Mouse (Mus musculus) ovary, adult 18-20 months (tissue): ENCODE results near the gene Ankzf1.
A peak's percentile ranks its signal among the peaks of the same experiment; 100 is the strongest.

Source experiments
- DNase-seq: peaks from one replicate; pipeline ENCODE4 v3.0.0; 2022; ENCODE audit warnings: low spot score, mixed read lengths

The Ankzf1 gene

GRCm38 (mm10) chr1:75191622-75192402 is at the start of gene Ankzf1, which contains the start of gene Atg9a:
Gene Ankzf1, plus strand, starts transcription at chr1:75192151.
Gene Atg9a, minus strand, starts transcription at chr1:75192196.
- peak; percentile 98 for DNase-seq

- DNase-seq = peak; percentile 91
Observed at GRCm38 (mm10) chr1:75142301-75143261, 49.4 kb upstream of the Ankzf1 start, which contains the start of the genes Cnppd1 and Retreg2. Gene Cnppd1, minus strand, starts transcription at chr1:75142711. Gene Retreg2, plus strand, starts transcription at chr1:75142778.

- no peak for DNase-seq
Observed at GRCm38 (mm10) chr1:75145589-75145988, 46.4 kb upstream of the Ankzf1 start.

- DNase-seq = no peak
Observed at GRCm38 (mm10) chr1:75147411-75148135, 44.4 kb upstream of the Ankzf1 start.

GRCm38 (mm10) chr1:75148727-75149126 is 43.2 kb upstream of the Ankzf1 start:
- no peak for DNase-seq

- no peak for DNase-seq
Observed at GRCm38 (mm10) chr1:75155837-75156236, 36.1 kb upstream of the Ankzf1 start.

- DNase-seq = no peak
Observed at GRCm38 (mm10) chr1:75158990-75159389, 33.0 kb upstream of the Ankzf1 start.

- DNase-seq = no peak
Observed at GRCm38 (mm10) chr1:75159540-75160255, 32.3 kb upstream of the Ankzf1 start.

GRCm38 (mm10) chr1:75160256-75160617 is 31.7 kb upstream of the Ankzf1 start:
- DNase-seq = no peak

- no peak for DNase-seq
Observed at GRCm38 (mm10) chr1:75168093-75168471, 23.9 kb upstream of the Ankzf1 start.

GRCm38 (mm10) chr1:75168472-75169464 is 23.2 kb upstream of the Ankzf1 start, which contains the start of gene Zfand2b:
Gene Zfand2b, plus strand, starts transcription at chr1:75168646.
- peak; percentile 95 for DNase-seq

GRCm38 (mm10) chr1:75179334-75180104 is 12.4 kb upstream of the Ankzf1 start:
- no peak for DNase-seq

- peak; percentile 80 for DNase-seq
Observed at GRCm38 (mm10) chr1:75180105-75180590, 11.8 kb upstream of the Ankzf1 start, which contains the start of gene Abcb6. Gene Abcb6, minus strand, starts transcription at chr1:75180392.

GRCm38 (mm10) chr1:75180741-75181140 is 11.2 kb upstream of the Ankzf1 start:
- DNase-seq = no peak

- no peak for DNase-seq
Observed at GRCm38 (mm10) chr1:75181377-75181870, 10.5 kb upstream of the Ankzf1 start.

GRCm38 (mm10) chr1:75182160-75182559 is 9.8 kb upstream of the Ankzf1 start:
- no peak for DNase-seq

GRCm38 (mm10) chr1:75185495-75185894 is 6.5 kb upstream of the Ankzf1 start:
- DNase-seq = no peak

- DNase-seq = no peak
Observed at GRCm38 (mm10) chr1:75187126-75187525, 4.8 kb upstream of the Ankzf1 start.
